Mouse (Mus musculus) heart, adult 8-10 months (tissue): ENCODE results near the gene Glcci1. TPM values are rescaled to one million over a fixed set of nuclear protein-coding genes. Genes with fewer than 3 reads are reported as not detected.
A peak's percentile ranks its signal among the peaks of the same experiment; 100 is the strongest.

Experiments used
- DNase-seq: peaks from one replicate; pipeline ENCODE4 v3.0.0; 2022; ENCODE audit warnings: low spot score
- total RNA-seq, 4 experiments: library from RNA; stranded (reverse); gene quantifications; 2 replicates each; pipeline ENCODE4 v1.2.4; 2022

Glcci1 gene
- total RNA-seq, 4 experiments from 2014 or later: 7.1 to 8.2 (median 7.7) TPM

GRCm38 (mm10) chr6:8545780-8546179, 36.4 kb downstream of the Glcci1 start:
- DNase-seq: no peak

GRCm38 (mm10) chr6:8551155-8551554, 41.8 kb downstream of the Glcci1 start:
- no peak for DNase-seq

- no peak for DNase-seq
These were observed 47.6 kb downstream of the Glcci1 start for GRCm38 (mm10) chr6:8556849-8557571.

- DNase-seq: no peak
These were observed 51.3 kb downstream of the Glcci1 start for GRCm38 (mm10) chr6:8560682-8561081.

GRCm38 (mm10) chr6:8582377-8582776, 73.0 kb downstream of the Glcci1 start:
- no peak for DNase-seq

- no peak for DNase-seq
These were observed 74.5 kb downstream of the Glcci1 start for GRCm38 (mm10) chr6:8583892-8584291.

- DNase-seq: peak; percentile 7
These were observed 82.3 kb downstream of the Glcci1 start for GRCm38 (mm10) chr6:8591665-8592064.

GRCm38 (mm10) chr6:8617369-8617768, 108.0 kb downstream of the Glcci1 start:
- DNase-seq: no peak

GRCm38 (mm10) chr6:8619582-8620350, 110.4 kb downstream of the Glcci1 start:
- no peak for DNase-seq

- no peak for DNase-seq
These were observed 113.6 kb downstream of the Glcci1 start for GRCm38 (mm10) chr6:8623045-8623444.

GRCm38 (mm10) chr6:8628226-8628625, 118.8 kb downstream of the Glcci1 start:
- no peak for DNase-seq

GRCm38 (mm10) chr6:8628715-8629267, 119.4 kb downstream of the Glcci1 start:
- no peak for DNase-seq

GRCm38 (mm10) chr6:8630531-8630930, 121.1 kb downstream of the Glcci1 start:
- DNase-seq: no peak

GRCm38 (mm10) chr6:8631362-8631761, 122.0 kb downstream of the Glcci1 start:
- no peak for DNase-seq

GRCm38 (mm10) chr6:8631986-8632632, 122.7 kb downstream of the Glcci1 start:
- no peak for DNase-seq

GRCm38 (mm10) chr6:8632701-8633100, 123.3 kb downstream of the Glcci1 start:
- DNase-seq: no peak

- DNase-seq: no peak
These were observed 128.7 kb downstream of the Glcci1 start for GRCm38 (mm10) chr6:8638122-8638521.

GRCm38 (mm10) chr6:8638899-8639298, 129.5 kb downstream of the Glcci1 start:
- DNase-seq: no peak

- no peak for DNase-seq
These were observed 130.1 kb downstream of the Glcci1 start for GRCm38 (mm10) chr6:8639526-8639925.

GRCm38 (mm10) chr6:8640863-8641262, 131.5 kb downstream of the Glcci1 start:
- no peak for DNase-seq

- DNase-seq: no peak
These were observed 135.3 kb downstream of the Glcci1 start for GRCm38 (mm10) chr6:8644703-8645102.

GRCm38 (mm10) chr6:8645708-8646107, 136.3 kb downstream of the Glcci1 start:
- no peak for DNase-seq
